Mouse (Mus musculus) fibroblast of lung, adult 2 months (primary cell): Measurements from ENCODE around the gene Smg6.
A peak's percentile ranks its signal among the peaks of the same experiment; 100 is the strongest.
"Not testable (repeated sequence)": the region's sequence is repeated elsewhere in the genome, so short reads cannot be mapped to it uniquely, and the experiment has no call there.

Experiments used
- DNase-seq: peaks from one replicate; pipeline ENCODE4 v3.0.0-alpha.2; 2011; ENCODE audit warnings: low read depth

Gene Smg6

GRCm38 (mm10) chr11:74994856-74995255 lies 69.2 kb downstream of the Smg6 start:
- DNase-seq = no peak

GRCm38 (mm10) chr11:74996482-74996881 lies 70.9 kb downstream of the Smg6 start:
- no peak for DNase-seq

GRCm38 (mm10) chr11:75000869-75001653 lies 75.4 kb downstream of the Smg6 start:
- no peak for DNase-seq

GRCm38 (mm10) chr11:75008270-75008669 lies 82.6 kb downstream of the Smg6 start:
- DNase-seq = no peak

GRCm38 (mm10) chr11:75009537-75009936 lies 83.9 kb downstream of the Smg6 start:
- not testable (repeated sequence) for DNase-seq

GRCm38 (mm10) chr11:75012997-75013694 lies 87.5 kb downstream of the Smg6 start:
- DNase-seq = peak; percentile 58

- no peak for DNase-seq
Measured at GRCm38 (mm10) chr11:75013764-75014695, 88.4 kb downstream of the Smg6 start.

- DNase-seq = no peak
Measured at GRCm38 (mm10) chr11:75014816-75015215, 89.2 kb downstream of the Smg6 start.

GRCm38 (mm10) chr11:75015453-75015871 lies 89.8 kb downstream of the Smg6 start:
- DNase-seq = no peak

- peak; percentile 74 for DNase-seq
Measured at GRCm38 (mm10) chr11:75016309-75016860, 90.8 kb downstream of the Smg6 start.

- no peak for DNase-seq
Measured at GRCm38 (mm10) chr11:75017831-75018230, 92.2 kb downstream of the Smg6 start.

GRCm38 (mm10) chr11:75026977-75027376 lies 101.4 kb downstream of the Smg6 start:
- no peak for DNase-seq

GRCm38 (mm10) chr11:75027616-75028015 lies 102.0 kb downstream of the Smg6 start:
- DNase-seq = no peak

GRCm38 (mm10) chr11:75031251-75031650 lies 105.6 kb downstream of the Smg6 start:
- no peak for DNase-seq

- DNase-seq = no peak
Measured at GRCm38 (mm10) chr11:75032946-75033345, 107.3 kb downstream of the Smg6 start.

GRCm38 (mm10) chr11:75033581-75034067 lies 108.0 kb downstream of the Smg6 start:
- no peak for DNase-seq

GRCm38 (mm10) chr11:75034104-75034503 lies 108.5 kb downstream of the Smg6 start:
- DNase-seq = no peak

- DNase-seq = no peak
Measured at GRCm38 (mm10) chr11:75044333-75044732, 118.7 kb downstream of the Smg6 start.

- DNase-seq = no peak
Measured at GRCm38 (mm10) chr11:75045822-75046221, 120.2 kb downstream of the Smg6 start.

GRCm38 (mm10) chr11:75046638-75047037 lies 121.0 kb downstream of the Smg6 start:
- no peak for DNase-seq

- peak; percentile 85 for DNase-seq
Measured at GRCm38 (mm10) chr11:75047066-75047465, 121.4 kb downstream of the Smg6 start.
